Mouse (Mus musculus) telencephalon, adult 2 months (tissue): ENCODE measurements around the gene Spata48.

ENCODE experiments used
- DNase-seq: peaks from one replicate; pipeline ENCODE4 v3.0.0-alpha.2; 2011; ENCODE audit warnings: low read depth, low spot score

Spata48 gene

DNA sequence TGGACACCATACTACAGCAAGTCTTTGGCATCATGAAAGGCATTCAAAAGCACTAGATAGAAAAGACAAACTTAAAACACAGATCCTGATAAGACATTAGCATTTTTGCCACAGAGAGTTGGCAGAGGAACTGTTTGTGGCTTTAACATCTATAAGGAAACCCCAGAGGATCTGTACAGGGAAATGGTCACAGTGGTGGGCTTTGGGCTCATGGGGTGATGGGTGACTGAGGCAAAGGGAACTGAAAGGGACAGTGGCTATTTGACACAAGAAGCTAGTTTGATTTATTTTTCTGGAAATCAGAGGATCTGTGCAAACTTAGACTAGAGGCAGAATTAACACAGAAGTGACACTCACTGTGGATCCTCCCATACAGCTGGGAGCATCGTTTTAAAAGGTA is 74.4 kb downstream of the Spata48 start:
- no peak for DNase-seq

GRCm38 (mm10) chr11:11545948-11546347 is 84.1 kb downstream of the Spata48 start:
- DNase-seq: no peak

DNA sequence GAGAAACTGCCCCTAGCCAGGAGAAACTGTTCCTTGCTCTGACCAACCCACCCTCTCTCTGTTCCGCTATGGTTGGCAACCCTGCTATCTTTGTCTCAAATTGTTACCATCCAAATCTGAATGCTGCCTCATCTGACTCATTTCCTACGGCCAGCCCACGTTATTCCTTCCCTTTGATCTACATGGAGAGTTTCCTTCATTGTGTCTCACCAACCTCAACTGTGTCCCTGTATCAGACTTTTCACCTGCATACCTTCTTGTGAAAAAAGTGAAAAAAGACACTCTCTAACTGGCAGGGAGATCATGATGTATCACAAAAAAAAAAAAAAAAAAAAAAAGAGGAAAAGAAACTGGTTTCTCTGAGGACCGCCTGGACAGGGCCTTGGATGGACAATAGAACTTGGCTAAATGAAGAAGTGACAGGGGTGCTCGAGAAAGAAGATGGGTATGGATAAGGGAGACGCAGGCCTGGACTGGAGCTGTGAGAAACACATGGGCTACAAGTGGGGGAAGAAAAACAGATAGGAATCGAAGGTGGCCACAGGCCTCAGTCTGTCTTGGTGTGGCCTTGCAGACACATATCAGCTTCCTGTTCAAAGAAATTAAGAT is 85.1 kb downstream of the Spata48 start:
- no peak for DNase-seq

- no peak for DNase-seq
Measured at GRCm38 (mm10) chr11:11547597-11548240, 85.8 kb downstream of the Spata48 start.

DNA sequence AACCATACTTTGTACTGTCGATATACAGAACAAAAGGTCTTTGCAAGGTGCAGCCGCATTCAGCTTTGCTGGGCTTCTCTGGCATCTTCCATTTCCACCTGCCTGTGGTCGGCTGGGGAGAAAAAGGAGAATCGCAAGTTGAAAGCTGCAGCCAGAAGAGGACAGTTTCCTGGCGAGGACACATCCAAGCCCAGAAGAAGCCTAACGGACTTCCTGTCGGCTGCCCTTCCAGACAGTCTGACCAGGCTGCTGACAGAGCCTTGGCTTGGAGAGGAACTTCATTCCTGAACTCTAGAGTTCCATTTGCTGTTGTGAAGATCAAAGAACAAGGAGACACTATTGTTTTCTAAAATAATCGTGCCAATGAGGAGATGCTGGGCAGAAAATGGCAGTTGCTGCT is 93.7 kb downstream of the Spata48 start:
- no peak for DNase-seq

GRCm38 (mm10) chr11:11556186-11556585 is 94.3 kb downstream of the Spata48 start:
- no peak for DNase-seq

- DNase-seq: no peak
Measured at GRCm38 (mm10) chr11:11557173-11557967, 95.5 kb downstream of the Spata48 start.

GRCm38 (mm10) chr11:11558662-11559061 is 96.8 kb downstream of the Spata48 start:
- DNase-seq: no peak

DNA sequence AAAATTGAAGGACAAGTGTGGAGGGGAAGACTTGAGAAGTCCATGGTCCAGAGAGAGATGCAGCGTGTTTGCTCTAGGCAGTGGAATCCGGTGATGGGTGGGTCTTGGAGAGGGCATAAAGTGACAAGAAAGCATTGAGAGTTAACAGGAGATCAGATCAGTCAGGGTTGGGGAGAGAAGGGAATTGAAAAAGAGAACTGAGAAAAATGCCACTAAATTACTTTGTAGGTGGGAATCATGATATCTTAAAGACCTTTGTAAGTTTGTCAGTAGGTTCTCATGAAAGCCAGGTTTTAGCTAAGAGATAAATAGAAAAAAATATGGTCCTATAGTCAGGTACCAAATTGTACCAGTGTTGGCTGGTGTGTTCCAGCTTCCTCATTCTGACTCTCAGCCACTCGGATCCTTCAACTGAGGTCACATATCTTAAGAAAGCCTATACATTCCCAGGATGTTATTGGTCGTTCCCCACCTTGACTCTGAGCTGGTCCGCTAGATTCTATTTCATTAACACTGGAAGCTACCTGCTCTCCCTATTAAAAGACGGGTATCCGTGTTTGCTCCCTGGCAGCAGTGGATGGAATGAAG is 97.3 kb downstream of the Spata48 start:
- no peak for DNase-seq

DNA sequence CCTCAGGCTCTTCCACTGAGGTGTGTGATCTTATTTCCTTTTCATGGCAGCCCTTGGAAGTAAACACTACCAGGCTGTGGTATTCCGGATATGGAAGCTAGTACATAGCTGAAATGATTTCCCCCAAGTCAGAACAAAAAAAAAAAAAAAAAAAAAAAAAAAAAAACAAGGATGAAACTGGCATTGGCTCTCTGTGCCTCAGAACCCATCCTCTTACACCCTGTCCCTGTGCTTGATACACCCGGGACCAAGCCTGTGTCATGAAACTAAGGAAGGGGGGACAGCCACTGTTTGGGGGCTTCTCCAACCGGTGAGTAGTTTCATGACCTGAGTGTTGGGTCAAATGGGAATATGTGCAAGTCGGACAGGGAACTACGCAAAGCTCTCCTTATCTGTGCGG is 99.2 kb downstream of the Spata48 start:
- no peak for DNase-seq

DNA sequence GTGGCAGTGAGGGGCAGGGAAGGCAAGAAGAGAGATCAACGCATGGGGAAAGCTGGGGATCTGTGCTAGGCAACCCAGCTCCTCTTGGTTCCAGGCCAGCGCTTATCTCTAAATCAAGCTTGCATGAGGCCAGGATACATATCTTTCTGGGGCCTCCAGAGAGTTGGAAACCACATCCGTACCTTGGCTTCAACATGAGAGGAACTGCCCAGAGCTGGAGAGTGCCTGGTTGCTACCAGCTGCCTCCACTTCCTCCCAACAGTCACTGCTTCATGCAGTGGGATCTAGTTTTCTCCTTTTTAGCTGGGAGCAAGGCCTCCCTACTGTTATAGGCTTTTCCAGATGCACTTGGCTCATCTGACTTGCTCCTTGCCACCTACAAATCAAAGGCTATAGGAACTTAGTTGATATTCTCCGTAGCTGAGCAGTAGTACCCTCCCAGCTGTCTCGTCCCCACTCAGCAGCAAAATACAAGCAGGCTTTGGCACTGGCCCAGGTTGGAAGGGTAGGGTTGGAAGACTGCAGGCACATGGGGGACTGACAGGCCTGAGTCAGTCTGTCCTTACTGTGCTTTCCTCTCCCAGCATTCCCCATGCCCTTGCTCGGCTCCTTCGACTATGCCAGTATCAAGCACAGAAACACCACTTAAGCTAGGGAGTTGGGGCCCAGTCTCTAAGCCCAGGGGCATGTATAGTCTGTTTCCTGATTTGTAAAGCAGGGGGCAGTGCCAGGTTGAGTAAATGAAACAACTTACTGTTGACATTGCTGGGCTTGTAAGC is 102.6 kb downstream of the Spata48 start:
- DNase-seq: no peak
